Mouse (Mus musculus) cortical plate, adult 2 months (tissue): ENCODE data around the gene Kank1. TPM values are rescaled to one million over a fixed set of nuclear protein-coding genes. Genes with fewer than 3 reads are reported as not detected.

ENCODE experiments used
- H3K27ac ChIP-seq: fragments of 200-500 bp; 2 replicates; pipeline ENCODE4 v1.5.1; 2012; ENCODE audit warnings: low read length, control low read depth, inconsistent platforms; ENCODE audit not compliant: insufficient read depth
- H3K4me1 ChIP-seq: fragments of 200-500 bp; 2 replicates; pipeline ENCODE4 v1.6.1; 2011; ENCODE audit warnings: low read length; ENCODE audit not compliant: control insufficient read depth, insufficient read depth
- H3K4me3 ChIP-seq: fragments of 200-500 bp; 2 replicates; pipeline ENCODE4 v1.5.1; 2011; ENCODE audit warnings: mild to moderate bottlenecking, low read length, control low read depth; ENCODE audit not compliant: insufficient read depth
- CTCF ChIP-seq: fragments of 200-500 bp; IDR thresholded peaks from 2 replicates; pipeline ENCODE4 v1.5.1; 2011; ENCODE audit warnings: mild to moderate bottlenecking, control low read depth, low read length; ENCODE audit not compliant: insufficient read depth; ENCODE audit errors: extremely low read depth
- POLR2A ChIP-seq: fragments of 200-500 bp; IDR thresholded peaks from 2 replicates; pipeline ENCODE4 v1.6.1; 2011; ENCODE audit warnings: mild to moderate bottlenecking, low read length, control low read depth; ENCODE audit not compliant: insufficient read depth; ENCODE audit errors: extremely low read depth
- polyA plus RNA-seq: library from polyadenylated mRNA; depleted of rRNA; stranded (reverse); fragments of >200 nt; gene quantifications from 2 replicates; pipeline ENCODE4 v1.2.3, GENCODE M21; 2012

Kank1 gene
- polyA plus RNA-seq, 1 experiment = 13.7 TPM

- H3K4me3 ChIP-seq = no peak overlapping the region
- no peak for TF ChIP-seq POLR2A
- TF ChIP-seq CTCF = no peak
- H3K27ac ChIP-seq = no peak overlapping the region
- H3K4me1 ChIP-seq = no peaks in the 10 kb centered on the region
Measured at GRCm38 (mm10) chr19:25249230-25249629, 12.5 kb downstream of the Kank1 start.

- H3K4me3 ChIP-seq = no peak overlapping the region
- H3K4me1 ChIP-seq = no peaks in the 10 kb centered on the region
- no peak overlapping the region for H3K27ac ChIP-seq
- TF ChIP-seq CTCF (no peak), POLR2A (no peak)
Measured at GRCm38 (mm10) chr19:25251610-25252140, 14.9 kb downstream of the Kank1 start.

GRCm38 (mm10) chr19:25253198-25253597, 16.4 kb downstream of the Kank1 start:
- TF ChIP-seq POLR2A (no peak), CTCF (no peak)
- Histone ChIP-seq H3K4me3 (no peak overlapping the region), H3K27ac (no peak overlapping the region), H3K4me1 (no peaks in the 10 kb centered on the region; the same call in 1 of the 2 replicates)

GRCm38 (mm10) chr19:25253628-25254027, 16.9 kb downstream of the Kank1 start:
- Histone ChIP-seq H3K4me3 (no peak overlapping the region), H3K4me1 (peaks cover 2% of the 10 kb centered on the region; the same call in 1 of the 2 replicates)
- TF ChIP-seq CTCF = no peak
- no peak for TF ChIP-seq POLR2A

GRCm38 (mm10) chr19:25258321-25258720, 21.5 kb downstream of the Kank1 start:
- Histone ChIP-seq H3K4me3 (no peak overlapping the region), H3K4me1 (peaks cover 4% of the 10 kb centered on the region), H3K27ac (no peak overlapping the region)
- no peak for TF ChIP-seq CTCF
- no peak for TF ChIP-seq POLR2A

More at GRCm38 (mm10) chr19:25253628-25254027, 16.9 kb downstream of the Kank1 start:
- H3K27ac ChIP-seq = no peak overlapping the region

- Histone ChIP-seq H3K4me1 (0 out of 2 replicates have a peak, but pooled peaks cover 2% of the 10 kb centered on the region), H3K27ac (no peak overlapping the region), H3K4me3 (no peak overlapping the region)
- TF ChIP-seq POLR2A (no peak), CTCF (no peak)
Measured at GRCm38 (mm10) chr19:25266181-25266580, 29.4 kb downstream of the Kank1 start.

GRCm38 (mm10) chr19:25267247-25267646, 30.5 kb downstream of the Kank1 start:
- H3K4me3 ChIP-seq = no peak overlapping the region
- TF ChIP-seq CTCF (no peak), POLR2A (no peak)
- H3K27ac ChIP-seq = no peak overlapping the region
- 0 out of 2 replicates have a peak, but pooled peaks cover 2% of the 10 kb centered on the region for H3K4me1 ChIP-seq

- no peak overlapping the region for H3K27ac ChIP-seq
- H3K4me3 ChIP-seq = no peak overlapping the region
- no peak for TF ChIP-seq POLR2A
- 0 out of 2 replicates have a peak, but pooled peaks cover 2% of the 10 kb centered on the region for H3K4me1 ChIP-seq
Measured at GRCm38 (mm10) chr19:25268532-25268931, 31.8 kb downstream of the Kank1 start.

- Histone ChIP-seq H3K27ac (no peak overlapping the region), H3K4me3 (no peak overlapping the region), H3K4me1 (0 out of 2 replicates have a peak, but pooled peaks cover 2% of the 10 kb centered on the region)
- TF ChIP-seq CTCF (no peak), POLR2A (no peak)
Measured at GRCm38 (mm10) chr19:25271591-25271990, 34.8 kb downstream of the Kank1 start.

- Histone ChIP-seq H3K27ac (no peak overlapping the region), H3K4me1 (no peaks in the 10 kb centered on the region), H3K4me3 (no peak overlapping the region)
- TF ChIP-seq POLR2A (no peak), CTCF (no peak)
Measured at GRCm38 (mm10) chr19:25273179-25273578, 36.4 kb downstream of the Kank1 start.
